Mouse (Mus musculus) cerebellum, postnatal 14 days (tissue): ENCODE data around the gene Sdf4.

Source experiments
- DNase-seq, 2 experiments: peaks; one replicate each; pipeline ENCODE4 v3.0.0; 2021; ENCODE audit warnings: mixed read lengths in 2 of 2

Sdf4 gene

GRCm38 (mm10) chr4:156008369-156008768 lies 15.7 kb downstream of the Sdf4 start:
- DNase-seq: no peak

GRCm38 (mm10) chr4:156013637-156014036 lies 21.0 kb downstream of the Sdf4 start, which contains the start of gene Tnfrsf4:
Gene Tnfrsf4 (plus strand): TSS chr4:156013843.
- DNase-seq: no peak

GRCm38 (mm10) chr4:156014436-156014835 lies 21.8 kb downstream of the Sdf4 start:
- DNase-seq: no peak

GRCm38 (mm10) chr4:156019771-156020170 lies 27.1 kb downstream of the Sdf4 start:
- DNase-seq: peak; percentile 34 to 56

- DNase-seq: no peak
These were observed 28.7 kb downstream of the Sdf4 start for GRCm38 (mm10) chr4:156021381-156021780.

GRCm38 (mm10) chr4:156021942-156022419 lies 29.3 kb downstream of the Sdf4 start:
- no peak for DNase-seq

GRCm38 (mm10) chr4:156023520-156023919 lies 30.8 kb downstream of the Sdf4 start:
- DNase-seq: no peak

- no peak for DNase-seq
These were observed 31.5 kb downstream of the Sdf4 start for GRCm38 (mm10) chr4:156024184-156024583.

GRCm38 (mm10) chr4:156026013-156026412 lies 33.3 kb downstream of the Sdf4 start, which contains the start of gene Tnfrsf18:
Gene Tnfrsf18 (plus strand): TSS chr4:156026164.
- DNase-seq: peak; percentile 26 to 33

GRCm38 (mm10) chr4:156028580-156028979 lies 35.9 kb downstream of the Sdf4 start:
- no peak for DNase-seq

GRCm38 (mm10) chr4:156030651-156031118 lies 38.0 kb downstream of the Sdf4 start:
- DNase-seq: peak; percentile 36 to 39

GRCm38 (mm10) chr4:156031255-156031592 lies 38.6 kb downstream of the Sdf4 start:
- peak in 1 of 2 experiments; percentile 32 for DNase-seq

GRCm38 (mm10) chr4:156031593-156032391 lies 39.1 kb downstream of the Sdf4 start:
- DNase-seq: peak; percentile 90 to 91

GRCm38 (mm10) chr4:156032856-156033255 lies 40.2 kb downstream of the Sdf4 start:
- peak; percentile 22 to 37 for DNase-seq

GRCm38 (mm10) chr4:156033476-156034119 lies 40.9 kb downstream of the Sdf4 start:
- peak; percentile 64 to 67 for DNase-seq

- no peak for DNase-seq
These were observed 41.6 kb downstream of the Sdf4 start for GRCm38 (mm10) chr4:156034301-156034700.

- no peak for DNase-seq
These were observed 42.2 kb downstream of the Sdf4 start for GRCm38 (mm10) chr4:156034901-156035300.

- no peak for DNase-seq
These were observed 52.1 kb downstream of the Sdf4 start for GRCm38 (mm10) chr4:156044754-156045153.

- no peak for DNase-seq
These were observed 57.1 kb downstream of the Sdf4 start for GRCm38 (mm10) chr4:156049779-156050178.

- DNase-seq: no peak
These were observed 57.8 kb downstream of the Sdf4 start for GRCm38 (mm10) chr4:156050391-156050980.

- DNase-seq: no peak
These were observed 60.4 kb downstream of the Sdf4 start for GRCm38 (mm10) chr4:156053113-156053512.

GRCm38 (mm10) chr4:156054130-156054529 lies 61.5 kb downstream of the Sdf4 start:
- no peak for DNase-seq

- no peak for DNase-seq
These were observed 61.9 kb downstream of the Sdf4 start for GRCm38 (mm10) chr4:156054606-156055005.
